Mouse (Mus musculus) megakaryocyte, adult 5-6 weeks (primary cell): ENCODE data around the gene Sdr39u1. TPM values are rescaled to one million over a fixed set of nuclear protein-coding genes. Genes with fewer than 3 reads are reported as not detected.

Source experiments
- ATAC-seq: 2 replicates; pipeline ENCODE4 v1.8.0; 2016; ENCODE audit warnings: mild to moderate bottlenecking, inconsistent platforms; ENCODE audit not compliant: poor library complexity, severe bottlenecking
- total RNA-seq, 2 experiments: library from RNA; stranded (forward) in 1 of 2; stranded (reverse) in 1 of 2; fragments of 153-499, 151-499 nt in 1 of 2; fragments of 221-1000, 200-1000 nt in 1 of 2; gene quantifications; 2 replicates each; pipeline versions ENCODE4 v1.2.3 to v1.2.4; 2015 to 2017

The Sdr39u1 gene
- total RNA-seq, 2 experiments from 2014 or later, result 0.99 to 1.9 TPM

DNA sequence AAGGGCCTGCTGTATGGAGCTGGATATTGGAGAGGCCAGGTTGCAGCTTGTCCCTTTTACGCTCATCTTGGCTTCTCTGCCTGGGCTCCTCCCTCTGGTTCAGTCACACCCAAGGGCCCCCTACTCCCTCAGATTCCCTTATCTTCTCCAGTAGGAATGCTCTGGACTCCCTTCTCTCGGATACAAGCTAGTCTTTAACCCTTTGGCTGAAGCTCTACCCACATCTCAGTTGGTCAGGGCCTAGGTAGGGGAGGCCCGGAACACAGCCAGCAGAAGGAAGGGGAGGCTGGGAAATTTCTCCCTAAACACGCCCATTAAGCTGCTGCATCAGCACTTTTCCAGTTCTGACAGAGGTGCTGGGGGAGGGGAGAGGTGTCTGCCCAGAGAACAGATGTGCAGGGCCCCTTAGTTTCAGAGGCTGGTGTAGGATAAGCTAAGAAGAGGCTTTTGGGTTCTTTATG is 45.0 kb downstream of the Sdr39u1 start:
- no peak for ATAC-seq

GRCm38 (mm10) chr14:55854406-55855100 is 45.5 kb downstream of the Sdr39u1 start:
- ATAC-seq, result peak; percentile 82

DNA sequence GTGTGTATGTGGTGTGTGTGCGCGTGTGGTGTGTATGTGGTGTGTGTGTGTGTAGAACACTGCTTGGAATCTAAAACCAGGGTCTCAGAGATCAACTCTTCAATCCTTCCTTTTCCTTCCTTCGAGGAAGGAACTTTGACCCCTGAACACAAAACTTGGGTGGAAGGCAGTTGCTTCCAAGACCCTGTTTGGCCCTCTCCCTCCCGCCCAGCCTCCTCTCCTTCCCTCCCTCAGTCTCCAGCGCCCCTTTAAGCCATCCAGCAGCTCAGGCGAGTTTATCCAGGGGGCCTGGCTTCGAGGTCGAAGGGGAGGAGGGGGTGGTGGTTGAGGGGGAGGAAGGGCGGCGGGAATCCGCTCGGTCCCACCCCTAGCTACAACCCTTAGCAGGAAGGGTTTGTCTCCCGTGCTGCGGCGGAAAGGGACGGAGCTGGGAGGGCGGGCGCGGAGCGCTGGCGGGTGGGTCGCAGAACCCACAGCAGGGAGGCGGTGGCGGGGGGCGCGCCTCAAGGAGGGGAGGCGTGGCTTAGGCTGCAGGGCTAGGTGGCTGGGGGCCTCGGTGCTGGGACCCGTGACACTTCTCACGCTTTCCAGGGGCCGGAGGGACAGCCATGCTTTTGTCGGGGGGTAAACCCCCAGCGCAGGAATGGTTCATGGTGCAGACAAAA is 46.3 kb downstream of the Sdr39u1 start, which contains the start of gene Nynrin:
Gene Nynrin (plus strand): TSS at position 390 of the 665 bp plus-strand sequence.
- ATAC-seq, result peak; percentile 46

DNA sequence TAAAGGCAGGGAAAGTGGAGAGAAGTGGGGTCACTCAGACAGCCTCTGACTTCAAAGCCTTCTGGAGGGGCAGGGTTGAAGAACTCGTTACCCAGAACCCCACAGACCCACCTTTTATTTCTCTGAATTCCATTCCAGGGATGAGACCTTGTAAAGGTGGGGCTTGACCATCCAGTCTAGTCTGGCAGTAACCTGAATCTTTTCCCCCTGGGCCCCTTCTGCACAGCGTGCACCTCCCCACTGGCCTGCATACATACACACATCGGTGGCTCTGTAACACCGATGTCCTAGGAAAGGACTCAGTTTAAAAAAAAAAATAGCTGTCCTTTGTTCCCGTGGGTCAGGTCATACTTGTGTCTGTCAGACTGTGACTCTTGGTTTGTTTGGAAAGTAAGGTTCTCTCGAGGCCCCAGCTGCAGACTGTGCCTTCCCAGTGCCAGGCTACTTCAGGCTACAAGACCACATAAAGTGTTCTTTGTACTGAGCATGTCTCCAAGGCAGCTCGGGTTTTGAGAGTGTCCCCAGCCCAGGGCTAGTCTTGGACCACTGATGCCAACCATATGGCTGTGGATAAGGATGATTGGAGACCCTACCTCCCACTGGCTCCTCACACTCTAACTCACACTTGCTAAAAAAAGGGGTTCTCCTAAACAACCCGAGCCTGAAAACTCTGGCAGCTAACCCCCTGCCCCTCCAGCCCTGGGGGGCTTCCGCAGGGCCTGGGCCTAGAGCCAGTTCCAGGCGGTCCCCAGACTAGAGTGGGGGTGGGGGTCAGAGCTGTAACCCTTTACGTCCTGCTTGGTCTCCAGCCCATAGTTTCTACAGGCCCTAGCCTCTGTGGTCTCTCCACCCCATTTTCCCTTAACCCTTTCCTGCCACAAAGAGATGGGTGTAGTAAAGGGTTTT is 47.2 kb downstream of the Sdr39u1 start:
- ATAC-seq, result no peak

- ATAC-seq, result no peak
Measured at GRCm38 (mm10) chr14:55850885-55851284, 49.2 kb downstream of the Sdr39u1 start.

Other genes starting within 250 kb of the Sdr39u1 start
- gene Mdp1, start 239.8 kb downstream of the Sdr39u1 start, total RNA-seq (2015), result 30.5 and 34.4 TPM in 2 replicates
- gene Mdp1, start 239.8 kb downstream of the Sdr39u1 start, total RNA-seq (2017), result 27.0 and 28.3 TPM in 2 replicates
- 24.0 and 24.8 TPM in 2 replicates for gene Gmpr2, start 228.4 kb downstream of the Sdr39u1 start, total RNA-seq (2015)
- 26.2 and 29.7 TPM in 2 replicates for gene Gmpr2, start 228.4 kb downstream of the Sdr39u1 start, total RNA-seq (2017)
- gene Nedd8, start 228.2 kb downstream of the Sdr39u1 start, total RNA-seq (2015), result 421 and 452 TPM in 2 replicates
- 297 and 326 TPM in 2 replicates for gene Nedd8, start 228.2 kb downstream of the Sdr39u1 start, total RNA-seq (2017)
- 24.2 and 27.2 TPM in 2 replicates for gene Tinf2, start 218.5 kb downstream of the Sdr39u1 start, total RNA-seq (2015)
- 25.1 and 39.8 TPM in 2 replicates for gene Tinf2, start 218.5 kb downstream of the Sdr39u1 start, total RNA-seq (2017)
- 1.6 and 1.7 TPM in 2 replicates for gene Tgm1, start 186.4 kb downstream of the Sdr39u1 start, total RNA-seq (2015)
- 1.0 and 2.1 TPM in 2 replicates for gene Tgm1, start 186.4 kb downstream of the Sdr39u1 start, total RNA-seq (2017)
- gene Rabggta, start 178.0 kb downstream of the Sdr39u1 start, total RNA-seq (2015), result 10.0 and 12.5 TPM in 2 replicates
- gene Rabggta, start 178.0 kb downstream of the Sdr39u1 start, total RNA-seq (2017), result 8.5 and 13.7 TPM in 2 replicates
- gene Dhrs1, start 154.6 kb downstream of the Sdr39u1 start, total RNA-seq (2015), result 112 and 121 TPM in 2 replicates
- gene Dhrs1, start 154.6 kb downstream of the Sdr39u1 start, total RNA-seq (2017), result 44.1 and 55.0 TPM in 2 replicates
- gene Nop9, start 154.6 kb downstream of the Sdr39u1 start, total RNA-seq (2015), result 10.4 and 12.2 TPM in 2 replicates
- gene Nop9, start 154.6 kb downstream of the Sdr39u1 start, total RNA-seq (2017), result 11.7 and 13.9 TPM in 2 replicates
- gene Cideb, start 141.8 kb downstream of the Sdr39u1 start, total RNA-seq (2015), result 0.27 and 1.5 TPM in 2 replicates
- gene Cideb, start 141.8 kb downstream of the Sdr39u1 start, total RNA-seq (2017), result 0.22 TPM in 1 of 2 replicates, not detected in the other
- 0.16 and 0.21 TPM in 2 replicates for gene Ltb4r2, start 138.9 kb downstream of the Sdr39u1 start, total RNA-seq (2015)
- 0.33 and 0.53 TPM in 2 replicates for gene Ltb4r2, start 138.9 kb downstream of the Sdr39u1 start, total RNA-seq (2017)
- gene Ltb4r1, start 134.3 kb downstream of the Sdr39u1 start, total RNA-seq (2015), result 41.4 and 46.4 TPM in 2 replicates
- gene Ltb4r1, start 134.3 kb downstream of the Sdr39u1 start, total RNA-seq (2017), result 57.4 and 68.0 TPM in 2 replicates
- not detected in 2 replicates for gene Adcy4, start 116.2 kb downstream of the Sdr39u1 start, total RNA-seq (2015)
- gene Adcy4, start 116.2 kb downstream of the Sdr39u1 start, total RNA-seq (2017), result 0.15 TPM in 1 of 2 replicates, not detected in the other
- gene Ripk3, start 111.4 kb downstream of the Sdr39u1 start, total RNA-seq (2015), result 79.0 and 82.5 TPM in 2 replicates
- gene Ripk3, start 111.4 kb downstream of the Sdr39u1 start, total RNA-seq (2017), result 24.2 and 30.0 TPM in 2 replicates
- gene Nfatc4, start 77.1 kb downstream of the Sdr39u1 start, total RNA-seq (2015), result not detected in 2 replicates
- gene Nfatc4, start 77.1 kb downstream of the Sdr39u1 start, total RNA-seq (2017), result not detected in 2 replicates
- 1.1 and 1.6 TPM in 2 replicates for gene Nynrin, start 46.3 kb downstream of the Sdr39u1 start, total RNA-seq (2015)
- 1.4 and 1.5 TPM in 2 replicates for gene Nynrin, start 46.3 kb downstream of the Sdr39u1 start, total RNA-seq (2017)
- 0.40 TPM in 1 of 2 replicates, not detected in the other for gene Cbln3, start 15.9 kb downstream of the Sdr39u1 start, total RNA-seq (2015)
- 0.44 TPM in 1 of 2 replicates, not detected in the other for gene Cbln3, start 15.9 kb downstream of the Sdr39u1 start, total RNA-seq (2017)
- gene Khnyn, start 15.3 kb downstream of the Sdr39u1 start, total RNA-seq (2015), result 9.4 and 11.8 TPM in 2 replicates
- 33.7 and 37.6 TPM in 2 replicates for gene Khnyn, start 15.3 kb downstream of the Sdr39u1 start, total RNA-seq (2017)
- gene Cma1, start 44.4 kb upstream of the Sdr39u1 start, total RNA-seq (2015), result 0.51 and 1.0 TPM in 2 replicates
- 1.8 TPM in 1 of 2 replicates, not detected in the other for gene Cma1, start 44.4 kb upstream of the Sdr39u1 start, total RNA-seq (2017)
- gene Cma2, start 50.7 kb upstream of the Sdr39u1 start, total RNA-seq (2015), result not detected in 2 replicates
- gene Cma2, start 50.7 kb upstream of the Sdr39u1 start, total RNA-seq (2017), result not detected in 2 replicates
- gene Mcpt1, start 117.7 kb upstream of the Sdr39u1 start, total RNA-seq (2015), result not detected in 2 replicates
- gene Mcpt1, start 117.7 kb upstream of the Sdr39u1 start, total RNA-seq (2017), result not detected in 2 replicates
- gene Mcpt9, start 130.2 kb upstream of the Sdr39u1 start, total RNA-seq (2015), result not detected in 2 replicates
- not detected in 2 replicates for gene Mcpt9, start 130.2 kb upstream of the Sdr39u1 start, total RNA-seq (2017)
- not detected in 2 replicates for gene Mcpt2, start 141.7 kb upstream of the Sdr39u1 start, total RNA-seq (2015)
- gene Mcpt2, start 141.7 kb upstream of the Sdr39u1 start, total RNA-seq (2017), result not detected in 2 replicates
- gene Mcpt4, start 162.0 kb upstream of the Sdr39u1 start, total RNA-seq (2015), result not detected in 2 replicates
- not detected in 2 replicates for gene Mcpt4, start 162.0 kb upstream of the Sdr39u1 start, total RNA-seq (2017)
- 641 and 651 TPM in 2 replicates for gene Mcpt8, start 185.0 kb upstream of the Sdr39u1 start, total RNA-seq (2015)
- gene Mcpt8, start 185.0 kb upstream of the Sdr39u1 start, total RNA-seq (2017), result 298 and 314 TPM in 2 replicates
- gene Ctsg, start 202.3 kb upstream of the Sdr39u1 start, total RNA-seq (2015), result 302 and 309 TPM in 2 replicates
- gene Ctsg, start 202.3 kb upstream of the Sdr39u1 start, total RNA-seq (2017), result 280 and 285 TPM in 2 replicates
- gene Gzme, start 220.3 kb upstream of the Sdr39u1 start, total RNA-seq (2015), result not detected in 2 replicates
- gene Gzme, start 220.3 kb upstream of the Sdr39u1 start, total RNA-seq (2017), result not detected in 2 replicates
- gene Gzmd, start 232.3 kb upstream of the Sdr39u1 start, total RNA-seq (2015), result not detected in 2 replicates
- not detected in 2 replicates for gene Gzmd, start 232.3 kb upstream of the Sdr39u1 start, total RNA-seq (2017)